Mouse (Mus musculus) neural tube, embryonic 14.5 days (tissue): Measurements from ENCODE around the gene Tenm4. TPM values are rescaled to one million over a fixed set of nuclear protein-coding genes. Genes with fewer than 3 reads are reported as not detected.

ENCODE experiments used
- ATAC-seq: fragments of 200-750 bp; cut with Nextera tagmentation; 2 replicates; pipeline ENCODE4 v1.8.0; 2017; ENCODE audit warnings: low read depth, mild to moderate bottlenecking, moderate TSS enrichment, moderate library complexity
- H3K27ac ChIP-seq: fragments of 300-500 bp; sonication (generic); 2 replicates; pipeline ENCODE4 v1.5.1; 2014; ENCODE audit warnings: low read depth, mild to moderate bottlenecking, control low read depth, low read length, moderate library complexity, mixed read lengths
- H3K27me3 ChIP-seq: fragments of 300-500 bp; sonication (generic); 2 replicates; pipeline ENCODE4 v1.6.1; 2014; ENCODE audit warnings: low read length; ENCODE audit not compliant: control insufficient read depth, insufficient read depth
- H3K36me3 ChIP-seq: fragments of 300-500 bp; sonication (generic); 2 replicates; pipeline ENCODE4 v1.6.1; 2014; ENCODE audit warnings: low read length, mixed read lengths; ENCODE audit not compliant: control insufficient read depth, insufficient read depth
- H3K4me1 ChIP-seq: fragments of 300-500 bp; sonication (generic); 2 replicates; pipeline ENCODE4 v1.6.1; 2014; ENCODE audit warnings: low read length; ENCODE audit not compliant: control insufficient read depth, insufficient read depth
- H3K4me2 ChIP-seq: fragments of 300-500 bp; sonication (generic); 2 replicates; pipeline ENCODE4 v1.6.1; 2014; ENCODE audit warnings: mild to moderate bottlenecking, low read depth, low read length, control low read depth
- H3K4me3 ChIP-seq: fragments of 300-500 bp; sonication (generic); 2 replicates; pipeline ENCODE4 v1.5.1; 2014; ENCODE audit warnings: low read depth, low read length, control low read depth, mixed read lengths
- H3K9ac ChIP-seq: fragments of 300-500 bp; sonication (generic); replicated peaks from 2 replicates; pipeline ENCODE4 v1.6.1; 2014; ENCODE audit warnings: low read depth, mild to moderate bottlenecking, control low read depth, low read length, mixed read lengths
- H3K9me3 ChIP-seq: fragments of 300-500 bp; sonication (generic); 2 replicates; pipeline ENCODE4 v1.6.1; 2016; ENCODE audit warnings: low read length; ENCODE audit not compliant: control insufficient read depth
- WGBS: fragments of 180-500 bp; shearing (Covaris S2); extraction: QIAGEN DNeasy Blood & Tissue Kit; methylation state at CpG from one replicate; pipeline ENCODE4 v1.1.7; 2014; 5-methylcytosine and 5-hydroxymethylcytosine counted together
- polyA plus RNA-seq: library from polyadenylated mRNA; unstranded; fragments of >200 nt; fragmentation: Nextera tagmentation; extraction: Ambion mirVana; gene quantifications from 2 replicates; pipeline ENCODE4 v1.2.1, GENCODE M21; 2014

The Tenm4 gene
- polyA plus RNA-seq, 1 experiment from 2014 or later = 54.8 TPM

DNA sequence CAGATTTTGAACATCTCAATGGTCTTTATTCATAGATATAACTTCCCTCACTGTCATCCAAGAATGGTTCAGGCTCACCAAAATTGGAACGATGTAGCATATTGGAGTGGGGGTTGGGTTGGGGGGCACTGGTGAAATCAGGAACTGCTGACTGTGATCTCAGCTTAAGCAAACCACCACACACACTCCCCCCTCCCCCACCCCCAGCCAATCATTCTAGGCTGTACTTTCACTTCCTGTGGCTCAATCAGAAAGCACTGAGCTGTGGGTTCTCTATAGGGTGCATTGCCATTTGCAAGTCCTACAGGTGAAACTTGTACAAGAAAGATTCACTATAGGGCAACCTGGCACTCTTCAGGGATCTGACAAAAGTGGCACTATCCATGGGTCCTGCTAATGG, 559.3 kb downstream of the Tenm4 start:
- Histone ChIP-seq H3K4me1 (no peaks in the 10 kb centered on the region), H3K9ac (no peak overlapping the region), H3K4me2 (no peak overlapping the region), H3K27me3 (no peaks in the 10 kb centered on the region), H3K36me3 (no peaks in the 10 kb centered on the region), H3K9me3 (no peaks in the 10 kb centered on the region), H3K4me3 (no peak overlapping the region), H3K27ac (no peak overlapping the region)
- ATAC-seq = no peak
- WGBS = 90% methylated on average over 1 of the region's 1 CpGs

DNA sequence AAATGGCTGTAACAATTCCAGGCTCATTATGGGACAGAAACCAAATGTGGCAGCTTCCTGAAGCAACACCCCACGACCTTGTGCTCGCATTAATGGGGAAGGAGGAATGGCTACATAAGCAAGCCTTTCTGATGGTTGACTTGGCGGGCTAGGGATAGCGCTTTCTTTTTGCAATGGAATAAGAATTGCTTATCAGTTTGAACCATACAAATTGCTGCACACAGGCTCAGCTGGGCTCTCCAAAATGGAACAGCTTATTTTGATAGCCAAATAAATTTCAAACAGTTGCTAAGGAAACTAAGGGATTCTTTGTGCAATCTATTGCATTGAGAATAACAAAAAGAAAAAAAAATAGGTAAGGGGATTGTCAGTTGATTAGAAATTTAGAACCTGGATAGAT, 560.9 kb downstream of the Tenm4 start:
- no peak overlapping the region for H3K9ac ChIP-seq
- H3K36me3 ChIP-seq = no peaks in the 10 kb centered on the region
- H3K4me2 ChIP-seq = no peak overlapping the region
- no peaks in the 10 kb centered on the region for H3K9me3 ChIP-seq
- H3K4me3 ChIP-seq = no peak overlapping the region
- H3K4me1 ChIP-seq = no peaks in the 10 kb centered on the region
- no peak overlapping the region for H3K27ac ChIP-seq
- ATAC-seq = no peak
- no peaks in the 10 kb centered on the region for H3K27me3 ChIP-seq
- 84% methylated on average over 4 of the region's 4 CpGs for WGBS

DNA sequence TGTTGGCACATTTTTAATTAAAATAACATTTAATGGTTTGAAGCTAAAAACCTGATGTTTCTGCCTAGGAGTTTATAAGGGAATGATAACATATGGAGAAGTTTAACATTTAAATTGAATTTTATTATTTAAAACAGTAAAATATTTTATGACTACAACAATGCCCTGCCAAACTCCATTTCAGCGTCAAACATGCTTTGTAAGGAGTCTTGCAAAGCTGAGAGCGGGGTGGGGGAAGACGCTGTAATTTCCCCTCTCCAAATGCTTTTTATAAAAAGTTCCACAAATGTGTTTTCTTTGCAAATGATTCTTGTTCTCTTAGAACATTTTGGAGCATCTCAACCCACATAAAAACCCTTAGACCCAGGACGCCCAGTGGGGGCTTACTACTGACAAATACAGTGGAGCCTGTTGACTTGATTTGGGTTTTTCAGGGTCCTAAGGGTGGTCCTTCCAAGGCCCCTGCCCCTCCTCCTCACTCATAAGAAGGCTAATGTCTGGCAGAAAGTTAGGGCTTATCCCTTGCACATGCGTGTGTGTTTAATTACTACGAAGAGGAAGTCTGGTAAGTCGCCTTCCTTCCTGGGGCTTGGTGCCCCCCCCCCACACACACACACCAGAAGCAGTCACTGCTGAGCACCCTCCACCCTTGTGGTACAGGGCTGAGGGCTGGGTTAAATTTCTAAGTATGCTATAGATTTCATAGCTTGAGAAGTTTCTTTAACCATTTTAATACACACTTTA, 563.4 kb downstream of the Tenm4 start:
- no peaks in the 10 kb centered on the region for H3K36me3 ChIP-seq
- no peaks in the 10 kb centered on the region for H3K27me3 ChIP-seq
- no peak overlapping the region for H3K4me2 ChIP-seq
- WGBS = 82% methylated on average over 7 of the region's 7 CpGs
- H3K9ac ChIP-seq = no peak overlapping the region
- no peak overlapping the region for H3K4me3 ChIP-seq
- no peaks in the 10 kb centered on the region for H3K9me3 ChIP-seq
- no peak for ATAC-seq
- peaks cover 2% of the 10 kb centered on the region; the same call in 1 of the 2 replicates for H3K4me1 ChIP-seq
- H3K27ac ChIP-seq = no peak overlapping the region

DNA sequence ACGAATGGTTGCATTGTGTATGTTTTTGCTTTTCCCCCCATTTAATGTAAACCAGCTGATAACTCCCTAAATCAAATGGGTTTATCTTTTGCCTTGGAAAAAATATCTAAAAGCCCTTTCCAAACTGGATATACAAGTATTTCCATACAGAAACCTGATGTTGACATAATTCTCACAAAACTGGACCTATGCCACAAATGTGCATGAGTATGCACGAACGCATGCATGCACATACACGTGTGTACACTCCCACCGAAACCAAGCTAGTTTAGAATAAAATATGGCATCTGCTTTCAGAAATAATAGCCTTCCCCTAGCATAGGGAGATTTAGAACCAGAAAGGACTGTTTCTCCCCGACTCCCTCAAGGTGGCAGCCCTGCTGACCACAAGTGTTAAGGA, 569.6 kb downstream of the Tenm4 start:
- H3K4me1 ChIP-seq = peaks cover 9% of the 10 kb centered on the region
- H3K9ac ChIP-seq = no peak overlapping the region
- H3K36me3 ChIP-seq = no peaks in the 10 kb centered on the region
- H3K9me3 ChIP-seq = no peaks in the 10 kb centered on the region
- H3K27ac ChIP-seq = no peak overlapping the region
- H3K4me2 ChIP-seq = no peak overlapping the region
- no peak overlapping the region for H3K4me3 ChIP-seq
- H3K27me3 ChIP-seq = no peaks in the 10 kb centered on the region
- 71% methylated on average over 6 of the region's 6 CpGs for WGBS
- ATAC-seq = no peak

DNA sequence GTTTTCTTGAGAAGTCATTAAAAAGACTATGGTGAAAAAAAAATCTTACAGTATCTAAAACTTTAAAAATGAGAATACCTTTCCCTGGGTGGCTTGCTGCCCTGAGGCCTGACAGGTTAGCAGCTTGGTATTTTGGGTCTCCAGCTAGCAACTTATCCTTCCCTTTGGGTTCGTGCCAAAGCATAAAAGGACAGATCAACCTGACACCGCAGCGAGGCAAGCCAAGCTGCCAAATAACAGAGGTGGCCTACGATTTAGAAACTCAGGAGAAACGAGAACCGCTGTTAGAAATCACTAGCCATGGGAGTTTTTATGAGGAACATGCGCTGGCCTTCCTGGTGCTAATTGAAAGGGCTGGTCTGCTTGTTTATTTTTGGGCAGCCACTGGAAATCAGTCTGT, 571.2 kb downstream of the Tenm4 start:
- no peaks in the 10 kb centered on the region for H3K27me3 ChIP-seq
- H3K4me2 ChIP-seq = no peak overlapping the region
- no peak for ATAC-seq
- H3K9ac ChIP-seq = no peak overlapping the region
- H3K9me3 ChIP-seq = no peaks in the 10 kb centered on the region
- no peaks in the 10 kb centered on the region for H3K36me3 ChIP-seq
- no peak overlapping the region for H3K4me3 ChIP-seq
- WGBS = 68% methylated on average over 7 of the region's 7 CpGs
- H3K4me1 ChIP-seq = peaks cover 13% of the 10 kb centered on the region
- H3K27ac ChIP-seq = no peak overlapping the region

DNA sequence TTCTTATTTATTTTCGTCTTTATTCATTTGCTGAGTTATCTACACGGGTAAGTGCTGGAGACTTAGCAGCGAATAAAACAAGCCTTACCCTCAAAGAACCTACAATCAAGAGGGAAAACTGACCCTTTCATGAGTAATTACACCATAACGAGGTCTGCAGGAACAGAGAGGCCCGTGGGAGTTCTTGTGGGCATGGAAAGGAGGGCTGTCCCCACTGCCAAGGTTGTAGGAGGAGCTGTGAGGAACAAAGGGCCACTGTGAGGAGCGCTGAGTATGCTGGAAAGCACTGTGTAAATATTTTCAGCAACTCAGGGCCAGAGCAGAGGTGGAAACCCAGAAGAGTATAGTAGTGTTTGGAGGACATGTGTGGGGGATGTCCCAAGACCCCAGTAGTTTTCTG, 574.9 kb downstream of the Tenm4 start:
- H3K27me3 ChIP-seq = no peaks in the 10 kb centered on the region
- WGBS = 15% methylated on average over 6 of the region's 6 CpGs
- peak; percentile 77; the same call in 1 of the 2 replicates for ATAC-seq
- H3K36me3 ChIP-seq = no peaks in the 10 kb centered on the region
- H3K4me3 ChIP-seq = no peak overlapping the region
- no peak overlapping the region for H3K4me2 ChIP-seq
- no peak overlapping the region for H3K9ac ChIP-seq
- no peaks in the 10 kb centered on the region for H3K9me3 ChIP-seq
- peak overlapping the region; percentile 25; the same call in 1 of the 2 replicates for H3K27ac ChIP-seq
- peaks cover 8% of the 10 kb centered on the region for H3K4me1 ChIP-seq

DNA sequence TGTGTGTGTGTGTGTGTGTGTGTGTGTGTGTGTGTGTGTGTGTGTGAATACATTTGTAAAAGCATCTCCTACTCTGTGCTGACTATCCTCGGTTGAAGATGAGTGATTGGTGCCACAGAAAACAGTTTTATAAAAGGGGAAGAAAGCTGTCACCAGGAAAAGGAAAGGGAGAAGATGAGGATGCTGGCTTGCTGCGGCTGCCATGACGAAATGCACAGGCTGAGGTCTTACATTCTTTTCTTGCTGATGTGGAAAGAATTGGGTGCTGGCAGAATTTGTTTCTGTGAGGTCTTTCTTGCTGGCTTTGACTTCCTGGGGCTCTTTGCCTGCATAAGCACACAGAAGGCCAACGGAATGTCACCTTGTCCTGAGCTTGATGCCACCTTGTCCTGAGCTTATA, 575.7 kb downstream of the Tenm4 start:
- Histone ChIP-seq H3K36me3 (no peaks in the 10 kb centered on the region), H3K9me3 (no peaks in the 10 kb centered on the region), H3K4me3 (no peak overlapping the region), H3K27ac (no peak overlapping the region), H3K9ac (no peak overlapping the region), H3K4me1 (peaks cover 8% of the 10 kb centered on the region), H3K4me2 (no peak overlapping the region), H3K27me3 (no peaks in the 10 kb centered on the region)
- WGBS = 69% methylated on average over 4 of the region's 4 CpGs
- ATAC-seq = no peak

DNA sequence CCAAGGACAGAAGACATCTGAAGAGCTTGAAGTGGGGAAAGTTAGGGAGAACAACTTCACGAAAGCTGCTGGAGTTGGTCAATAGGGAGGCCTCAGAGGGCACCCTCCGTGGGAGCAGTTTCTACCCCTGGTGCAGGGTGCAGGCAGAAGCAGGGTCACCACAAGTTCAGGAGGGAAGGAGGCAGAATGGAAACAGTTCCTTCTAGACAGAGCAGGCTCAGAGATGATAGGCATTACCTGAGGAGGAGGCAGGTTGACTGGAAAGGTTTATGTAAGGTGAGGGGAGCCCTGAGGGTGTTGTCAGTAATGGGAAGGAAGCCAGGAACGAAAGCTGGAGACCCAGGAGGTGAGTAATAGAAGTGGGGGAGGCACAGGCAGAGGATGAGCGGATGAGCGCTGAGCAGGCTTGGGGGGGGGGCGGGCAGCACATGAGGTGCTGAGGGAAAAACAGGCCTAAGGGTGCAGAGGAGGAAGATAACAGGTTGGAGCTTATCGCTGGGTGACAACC, 577.5 kb downstream of the Tenm4 start:
- Histone ChIP-seq H3K27ac (no peak overlapping the region), H3K9me3 (no peaks in the 10 kb centered on the region), H3K4me1 (peaks cover 8% of the 10 kb centered on the region), H3K27me3 (no peaks in the 10 kb centered on the region), H3K36me3 (no peaks in the 10 kb centered on the region), H3K4me3 (no peak overlapping the region), H3K4me2 (no peak overlapping the region), H3K9ac (no peak overlapping the region)
- ATAC-seq = no peak
- WGBS = 73% methylated on average over 7 of the region's 7 CpGs

- 81% methylated on average over 8 of the region's 8 CpGs for WGBS
- peaks cover 8% of the 10 kb centered on the region for H3K4me1 ChIP-seq
- no peaks in the 10 kb centered on the region for H3K36me3 ChIP-seq
- H3K9me3 ChIP-seq = no peaks in the 10 kb centered on the region
- H3K4me2 ChIP-seq = no peak overlapping the region
- no peak overlapping the region for H3K4me3 ChIP-seq
- ATAC-seq = no peak
- H3K9ac ChIP-seq = no peak overlapping the region
- no peaks in the 10 kb centered on the region for H3K27me3 ChIP-seq
- H3K27ac ChIP-seq = no peak overlapping the region
Observed at GRCm38 (mm10) chr7:96749753-96750152, 578.7 kb downstream of the Tenm4 start.
